Mouse (Mus musculus) MEL (cell line): Measurements from ENCODE around the gene Scrt2.

Experiments
- CHD1 ChIP-seq: IDR thresholded peaks from 2 replicates; pipeline ENCODE4 v1.6.1; 2012; ENCODE audit warnings: low read depth, mild to moderate bottlenecking, inconsistent platforms, low read length, improper control_type of control experiment
- CTCF ChIP-seq, 3 experiments: IDR thresholded peaks in 2 of 3; conservative IDR thresholded peaks in 1 of 3; 2 replicates each; pipeline ENCODE4 v1.5.1; 2011 to 2012; ENCODE audit warnings: low read length in 3 of 3, low read depth in 2 of 3, mild to moderate bottlenecking in 2 of 3, improper control_type of control experiment in 1 of 3, inconsistent platforms in 1 of 3, mixed read lengths in 1 of 3, moderate library complexity in 1 of 3; ENCODE audit not compliant: control insufficient read depth in 1 of 3, insufficient read depth in 1 of 3, poor library complexity in 1 of 3, severe bottlenecking in 1 of 3
- EP300 ChIP-seq, 2 experiments: IDR thresholded peaks; 2 replicates each; pipeline ENCODE4 v1.6.1; 2011; ENCODE audit warnings: improper control_type of control experiment in 2 of 2, low read length in 2 of 2, low read depth in 1 of 2, mild to moderate bottlenecking in 1 of 2
- NELFE ChIP-seq: IDR thresholded peaks from 2 replicates; pipeline ENCODE4 v1.6.1; 2011; ENCODE audit warnings: low read depth, low read length, improper control_type of control experiment
- POLR2A ChIP-seq, 2 experiments: IDR thresholded peaks; 2 replicates each; pipeline ENCODE4 v1.6.1; 2011 to 2012; ENCODE audit warnings: low read length in 2 of 2, mild to moderate bottlenecking in 2 of 2, control low read depth in 1 of 2, improper control_type of control experiment in 1 of 2, low read depth in 1 of 2, moderate library complexity in 1 of 2; ENCODE audit not compliant: control insufficient read depth in 1 of 2, insufficient read depth in 1 of 2, poor library complexity in 1 of 2
- POLR2AphosphoS5 ChIP-seq: IDR thresholded peaks from 2 replicates; pipeline ENCODE4 v1.6.1; 2012; ENCODE audit warnings: low read depth, borderline replicate concordance, mild to moderate bottlenecking, inconsistent platforms, low read length, moderate library complexity, mixed read lengths
- TAL1 ChIP-seq: IDR thresholded peaks from 2 replicates; pipeline ENCODE4 v1.6.1; 2012; ENCODE audit warnings: mild to moderate bottlenecking, inconsistent platforms, low read length, moderate library complexity, mixed read lengths
- UBTF ChIP-seq: IDR thresholded peaks from 2 replicates; pipeline ENCODE4 v1.6.1; 2012; ENCODE audit warnings: low read depth, mild to moderate bottlenecking, inconsistent platforms, low read length, improper control_type of control experiment, moderate library complexity, borderline replicate concordance; ENCODE audit not compliant: insufficient read depth
- USF1 ChIP-seq: IDR thresholded peaks from 2 replicates; pipeline ENCODE4 v1.6.1; 2014; ENCODE audit warnings: low read depth, mild to moderate bottlenecking, inconsistent platforms, low read length, improper control_type of control experiment, moderate library complexity
- ZC3H11A ChIP-seq: IDR thresholded peaks from 2 replicates; pipeline ENCODE4 v1.6.1; 2012; ENCODE audit warnings: low read depth, mild to moderate bottlenecking, inconsistent platforms, low read length, improper control_type of control experiment
- ZMIZ1 ChIP-seq: IDR thresholded peaks from 2 replicates; pipeline ENCODE4 v1.6.1; 2012; ENCODE audit warnings: low read depth, mild to moderate bottlenecking, inconsistent platforms, low read length, improper control_type of control experiment, moderate library complexity

GRCm38 (mm10) chr2:152142046-152142445, 60.7 kb downstream of the Scrt2 start:
- TF ChIP-seq CHD1: no peak
- TF ChIP-seq USF1: no peak
- no peak for TF ChIP-seq CTCF (IDR thresholded peaks at IDR 0.05 in 2 of 3, conservative IDR thresholded peaks at IDR 0.05 in 1 of 3; ENCODE audit: control insufficient read depth in 1 of 3, insufficient read depth in 1 of 3, low read depth in 2 of 3, low read length in 3 of 3, poor library complexity in 1 of 3, severe bottlenecking in 1 of 3)
- TF ChIP-seq POLR2A (IDR thresholded peaks at IDR 0.05; ENCODE audit: control insufficient read depth in 1 of 2, insufficient read depth in 1 of 2, low read depth in 1 of 2, low read length in 2 of 2, poor library complexity in 1 of 2): no peak
- no peak for TF ChIP-seq ZMIZ1
- TF ChIP-seq POLR2AphosphoS5: no peak
- TF ChIP-seq TAL1: no peak
- TF ChIP-seq EP300 (IDR thresholded peaks at IDR 0.05; ENCODE audit: low read depth in 1 of 2, low read length in 2 of 2): no peak
- TF ChIP-seq ZC3H11A: no peak
- no peak for TF ChIP-seq NELFE
- no peak for TF ChIP-seq UBTF
